Mouse (Mus musculus) cerebellum, adult 2 months (tissue): ENCODE measurements around the gene Cdh22. TPM values are rescaled to one million over a fixed set of nuclear protein-coding genes. Genes with fewer than 3 reads are reported as not detected.

Experiments
- DNase-seq, 2 experiments: peaks; one replicate each; pipeline ENCODE4 v3.0.0; 2021
- H3K27ac ChIP-seq: fragments of 200-500 bp; 2 replicates; pipeline ENCODE4 v1.5.1; 2012; ENCODE audit warnings: low read length, control low read depth, inconsistent platforms; ENCODE audit not compliant: insufficient read depth
- H3K27me3 ChIP-seq: fragments of 200-500 bp; 2 replicates; pipeline ENCODE4 v1.6.1; 2012; ENCODE audit warnings: inconsistent platforms, mild to moderate bottlenecking, low read length, moderate library complexity; ENCODE audit not compliant: control insufficient read depth, insufficient read depth
- H3K4me1 ChIP-seq: fragments of 200-500 bp; 2 replicates; pipeline ENCODE4 v1.6.1; 2011; ENCODE audit warnings: low read length; ENCODE audit not compliant: control insufficient read depth, insufficient read depth
- H3K4me3 ChIP-seq: fragments of 200-500 bp; replicated peaks from 2 replicates; pipeline ENCODE3; 2011; ENCODE audit warnings: mild to moderate bottlenecking, low read depth, low read length, control low read depth; ENCODE audit not compliant: insufficient read depth
- CTCF ChIP-seq: fragments of 200-500 bp; IDR thresholded peaks from 2 replicates; pipeline ENCODE4 v1.5.1; 2011; ENCODE audit warnings: low read depth, mild to moderate bottlenecking, control low read depth, low read length, moderate library complexity, borderline replicate concordance; ENCODE audit not compliant: insufficient read depth
- POLR2A ChIP-seq: fragments of 200-500 bp; IDR thresholded peaks from 2 replicates; pipeline ENCODE4 v1.6.1; 2011; ENCODE audit warnings: low read length, control low read depth, borderline replicate concordance; ENCODE audit not compliant: insufficient read depth
- WGBS: fragments of 180-500 bp; shearing (Covaris S2); methylation state at CpG from one replicate; pipeline ENCODE4 v1.1.7; 2018; 5-methylcytosine and 5-hydroxymethylcytosine counted together
- polyA plus RNA-seq: library from polyadenylated mRNA; depleted of rRNA; stranded (reverse); fragments of >200 nt; gene quantifications from 2 replicates; pipeline ENCODE4 v1.2.3, GENCODE M21; 2012

Cdh22 gene
- polyA plus RNA-seq, 1 experiment, result 51.9 TPM

- Histone ChIP-seq H3K4me3 (no peak overlapping the region), H3K4me1 (peaks cover 37% of the 10 kb centered on the region), H3K27ac (no peak overlapping the region), H3K27me3 (no peaks in the 10 kb centered on the region)
- TF ChIP-seq CTCF, result no peak
- no peak for TF ChIP-seq POLR2A
- no peak for DNase-seq
- 73% methylated on average over 12 of the region's 12 CpGs for WGBS
These were observed 3.9 kb upstream of the Cdh22 start for GRCm38 (mm10) chr2:165238416-165239145.

- Histone ChIP-seq H3K4me1 (peaks cover 22% of the 10 kb centered on the region), H3K4me3 (peak overlapping the region; percentile 76), H3K27ac (peak overlapping the region; percentile 95), H3K27me3 (no peaks in the 10 kb centered on the region)
- TF ChIP-seq POLR2A (no peak), CTCF (no peak)
- DNase-seq, result no peak
- WGBS, result 2% methylated on average over 41 of the region's 41 CpGs
These were observed 401 bp downstream of the Cdh22 start for GRCm38 (mm10) chr2:165234291-165234612.

- H3K4me1 ChIP-seq, result peaks cover 24% of the 10 kb centered on the region
- H3K27me3 ChIP-seq, result no peaks in the 10 kb centered on the region
- under 1% methylated on average over 82 of the region's 82 CpGs for WGBS
- peak overlapping the region; percentile 95 for H3K27ac ChIP-seq
- TF ChIP-seq CTCF, result peak; percentile 23; the same call in 1 of the 2 replicates
- TF ChIP-seq POLR2A, result no peak
- DNase-seq, result peak; percentile 64 to 72
- H3K4me3 ChIP-seq, result peak overlapping the region; percentile 76
These were observed 962 bp downstream of the Cdh22 start for GRCm38 (mm10) chr2:165233491-165234290.

- TF ChIP-seq CTCF (no peak), POLR2A (no peak)
- no peak overlapping the region for H3K4me3 ChIP-seq
- no peak overlapping the region for H3K27ac ChIP-seq
- no peaks in the 10 kb centered on the region for H3K27me3 ChIP-seq
- DNase-seq, result peak in 1 of 2 experiments; percentile 51
- H3K4me1 ChIP-seq, result peaks cover 47% of the 10 kb centered on the region
- 37% methylated on average over 11 of the region's 11 CpGs for WGBS
These were observed 5.6 kb downstream of the Cdh22 start for GRCm38 (mm10) chr2:165229050-165229449.

GRCm38 (mm10) chr2:165223837-165224236 is 10.8 kb downstream of the Cdh22 start:
- Histone ChIP-seq H3K27ac (peak overlapping the region; percentile 29), H3K4me3 (no peak overlapping the region), H3K27me3 (no peaks in the 10 kb centered on the region), H3K4me1 (peaks cover 80% of the 10 kb centered on the region)
- peak; percentile 71 to 72 for DNase-seq
- WGBS, result 5% methylated on average over 4 of the region's 4 CpGs
- no peak for TF ChIP-seq POLR2A
- TF ChIP-seq CTCF, result no peak

GRCm38 (mm10) chr2:165221952-165222351 is 12.7 kb downstream of the Cdh22 start:
- Histone ChIP-seq H3K4me3 (no peak overlapping the region), H3K4me1 (peaks cover 87% of the 10 kb centered on the region), H3K27me3 (no peaks in the 10 kb centered on the region), H3K27ac (no peak overlapping the region)
- WGBS, result 47% methylated on average over 9 of the region's 9 CpGs
- DNase-seq, result no peak
- TF ChIP-seq POLR2A (no peak), CTCF (no peak)

GRCm38 (mm10) chr2:165220347-165220945 is 14.2 kb downstream of the Cdh22 start:
- Histone ChIP-seq H3K27me3 (no peaks in the 10 kb centered on the region), H3K4me3 (no peak overlapping the region), H3K27ac (no peak overlapping the region), H3K4me1 (peaks cover 86% of the 10 kb centered on the region)
- TF ChIP-seq POLR2A (no peak), CTCF (no peak)
- peak in 1 of 2 experiments; percentile 53 for DNase-seq
- WGBS, result 33% methylated on average over 8 of the region's 8 CpGs

- Histone ChIP-seq H3K4me3 (no peak overlapping the region), H3K27ac (0 out of 2 replicates have a peak overlapping the region, but pooled peaks have one; percentile 3), H3K4me1 (peaks cover 80% of the 10 kb centered on the region), H3K27me3 (no peaks in the 10 kb centered on the region)
- no peak for TF ChIP-seq POLR2A
- TF ChIP-seq CTCF, result no peak
- WGBS, result 32% methylated on average over 8 of the region's 8 CpGs
- DNase-seq, result peak in 1 of 2 experiments; percentile 54
These were observed 15.7 kb downstream of the Cdh22 start for GRCm38 (mm10) chr2:165218954-165219353.
